Mouse (Mus musculus): Measurements from ENCODE around the gene Fhl3.

DNA sequence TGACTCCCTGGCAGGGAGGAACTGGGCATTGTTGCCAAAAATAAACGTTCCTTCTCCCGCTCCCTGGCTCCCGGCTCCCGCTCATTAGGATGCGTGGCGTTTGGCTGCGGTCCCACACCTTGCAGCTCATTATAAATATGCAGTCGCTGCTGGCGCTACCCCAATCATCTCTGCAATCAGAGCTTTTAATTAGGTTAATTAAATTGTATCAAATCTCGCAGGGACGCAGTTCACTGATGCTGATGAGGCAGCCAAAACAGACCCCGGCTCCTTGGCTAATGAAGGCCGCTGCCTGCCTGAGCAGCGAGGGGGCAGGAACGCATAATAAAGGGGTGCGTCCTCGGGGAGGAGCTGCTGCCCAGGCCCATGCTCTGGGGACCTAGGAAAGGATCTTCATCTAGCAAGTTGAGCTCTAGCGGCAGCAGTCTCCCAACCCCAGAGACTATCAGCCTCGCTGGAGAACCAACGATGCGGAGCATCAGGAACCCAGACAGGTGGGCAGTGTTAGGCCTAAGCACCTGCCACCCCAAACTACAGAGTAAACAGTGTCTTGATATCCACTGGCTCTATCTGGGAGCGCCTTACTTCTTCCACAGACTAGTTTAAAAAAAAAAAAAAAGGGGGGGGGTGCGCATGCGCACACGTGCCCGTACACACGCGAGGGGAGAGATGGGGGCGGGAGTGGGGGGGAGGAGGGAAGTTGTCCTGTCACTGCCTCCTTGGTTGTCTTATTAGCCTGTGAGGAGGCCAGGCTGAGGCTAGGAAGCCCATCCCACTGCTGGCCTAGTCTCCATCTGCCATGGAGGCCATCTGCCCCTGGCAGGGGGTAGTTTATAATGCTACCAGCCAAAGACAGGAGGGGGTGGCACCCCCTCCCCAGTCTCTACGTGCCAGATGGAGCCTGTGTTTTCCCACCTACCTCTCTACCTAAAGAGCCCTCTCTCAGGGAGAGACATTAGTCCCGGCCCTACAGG is 27.9 kb upstream of the Fhl3 start:
- TF ChIP-seq CTCF (IDR thresholded peaks at IDR 0.05; ENCODE audit: extremely low read depth, insufficient read depth, low read length) (no peak), POLR2A (IDR thresholded peaks at IDR 0.05; ENCODE audit: extremely low read depth, insufficient read depth, low read length) (no peak)
